Mouse (Mus musculus) testis, adult 2 months (tissue): ENCODE data around the gene Lrrc7.

Source experiments
- CTCF ChIP-seq: fragments of 200-500 bp; IDR thresholded peaks from 2 replicates; pipeline ENCODE4 v1.5.1; 2012; ENCODE audit warnings: low read depth, mild to moderate bottlenecking, inconsistent platforms, low read length, moderate library complexity; ENCODE audit not compliant: control insufficient read depth, insufficient read depth, insufficient replicate concordance
- POLR2A ChIP-seq: fragments of 200-500 bp; IDR thresholded peaks from 2 replicates; pipeline ENCODE4 v1.6.1; 2012; ENCODE audit warnings: low read depth, mild to moderate bottlenecking, inconsistent platforms, low read length, moderate library complexity; ENCODE audit not compliant: control insufficient read depth

DNA sequence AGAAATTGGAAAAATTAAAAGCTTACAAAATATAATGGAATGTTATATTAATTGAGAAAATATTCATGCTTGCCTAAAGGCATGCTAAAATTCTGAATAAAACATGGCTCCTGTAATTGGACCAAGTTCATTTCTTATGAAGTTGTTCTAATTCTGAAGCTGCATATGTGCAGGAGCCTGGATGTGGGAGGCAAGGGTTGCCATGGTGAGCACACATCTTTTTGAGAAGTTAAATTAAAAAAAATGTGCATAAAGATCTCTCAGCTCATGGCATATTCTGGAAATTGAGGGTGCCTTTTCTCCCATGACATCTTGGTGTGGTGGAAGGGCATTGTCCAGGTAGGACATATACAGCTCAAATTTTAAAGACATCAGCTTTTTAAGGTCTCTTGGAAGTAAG is 3.4 kb downstream of the Lrrc7 start:
- no peak for TF ChIP-seq CTCF
- TF ChIP-seq POLR2A, result no peak
